Mouse (Mus musculus) cerebellum, adult 18-20 months (tissue): ENCODE data around the gene Gm3336.

Source experiments
- DNase-seq, 2 experiments: peaks; one replicate each; pipeline ENCODE4 v3.0.0; 2021

The Gm3336 gene

DNA sequence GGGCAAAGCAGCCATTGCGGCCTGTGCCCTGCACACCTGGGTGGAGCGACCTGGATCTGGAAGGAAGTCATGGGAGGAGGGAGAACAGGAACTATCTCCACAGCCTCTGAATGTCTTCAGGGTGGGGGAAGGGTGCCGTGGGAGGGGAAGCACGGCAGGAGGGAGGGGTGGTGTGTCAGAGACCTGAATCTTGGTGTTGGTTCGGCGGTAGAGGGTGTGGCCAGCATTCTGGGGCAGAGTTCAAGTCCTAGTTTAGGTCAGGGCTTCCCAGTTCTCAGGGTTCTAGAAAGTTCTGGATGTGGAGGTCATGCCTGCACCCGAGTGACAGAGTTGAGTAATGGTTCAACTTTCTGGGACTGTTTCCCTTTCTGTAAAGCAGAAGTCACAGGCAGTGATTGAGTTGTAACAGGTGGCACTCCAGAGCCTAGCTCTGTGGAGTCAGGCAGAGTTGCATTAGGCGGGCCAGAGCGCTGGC, 1.5 kb downstream of the Gm3336 start:
- no peak for DNase-seq

DNA sequence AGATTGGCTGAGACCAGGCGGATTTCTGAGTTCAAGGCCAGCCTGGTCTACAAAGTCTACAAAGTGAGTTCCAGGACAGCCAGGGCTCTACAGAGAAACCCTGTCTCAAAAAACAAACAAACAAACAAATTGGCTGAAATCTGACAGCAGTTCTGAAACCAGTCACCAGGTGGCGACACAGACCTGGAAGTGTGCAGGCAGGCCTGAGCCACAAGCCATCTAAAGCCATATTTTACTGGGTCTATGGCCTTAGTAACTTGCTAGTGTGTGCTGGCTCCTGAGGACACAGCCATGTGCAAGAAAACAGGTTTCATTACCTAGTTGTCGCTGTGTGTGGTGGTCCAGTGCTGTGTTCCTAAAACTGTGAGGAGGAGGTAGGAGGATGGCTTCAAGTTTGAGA, 2.4 kb downstream of the Gm3336 start:
- DNase-seq: peak; percentile 71 to 89

DNA sequence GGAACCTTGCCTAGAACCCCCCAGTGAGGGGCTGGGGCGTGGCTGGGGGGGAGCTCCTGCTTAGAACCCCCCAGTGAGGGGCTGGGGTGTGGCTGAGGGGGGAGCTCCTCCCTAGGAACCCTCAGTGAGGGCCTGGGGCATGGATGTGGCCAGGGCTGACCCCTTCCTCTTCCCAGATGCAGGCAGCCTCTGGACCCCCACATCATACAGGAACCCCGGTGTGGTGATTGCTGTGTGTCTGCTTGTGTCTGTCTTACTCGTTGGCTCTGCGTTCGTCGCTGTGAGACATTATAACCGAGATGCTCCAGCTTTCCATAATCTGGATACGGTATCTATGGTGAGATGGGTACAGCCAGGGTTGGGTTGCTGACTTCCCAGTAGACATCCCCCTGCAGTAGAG, 3.3 kb downstream of the Gm3336 start:
- no peak for DNase-seq

DNA sequence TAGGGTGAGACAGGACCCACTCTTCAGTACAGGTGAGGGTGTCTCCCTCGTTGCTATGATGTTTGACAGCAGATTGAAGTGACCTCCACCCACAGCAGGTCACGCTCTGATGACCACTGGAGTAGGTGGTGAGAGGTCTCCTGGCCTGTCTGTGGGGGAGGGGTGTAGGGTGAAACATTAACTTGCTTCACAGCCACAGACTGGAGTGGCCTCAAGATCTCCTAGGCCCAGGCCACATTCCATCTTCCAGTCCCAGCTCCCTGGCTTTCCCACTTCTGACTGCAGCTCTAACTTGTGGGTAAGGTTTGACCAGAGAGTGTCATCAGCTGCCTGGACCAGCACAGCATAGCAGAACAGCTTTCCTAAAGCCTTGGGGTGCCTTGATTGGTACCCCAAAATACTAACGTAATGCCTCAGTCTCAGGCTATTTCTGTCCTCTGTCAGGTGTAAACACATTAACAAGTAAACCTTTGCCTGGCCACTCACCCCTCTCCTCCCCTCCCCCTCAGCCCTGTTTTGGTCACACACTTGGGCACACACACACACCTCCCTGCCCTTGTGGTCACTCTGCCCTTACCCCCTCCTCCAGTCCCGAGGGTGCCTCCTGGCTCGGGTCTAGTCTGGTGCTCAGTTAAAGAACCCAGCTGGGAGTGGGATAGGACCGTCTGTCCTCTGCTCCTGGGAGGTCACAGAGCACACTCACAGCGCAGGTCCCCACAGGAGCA, 5.3 kb downstream of the Gm3336 start, which contains the start of gene Pde4c:
TSS of gene Pde4c (plus strand) at position 235 of the 725 bp plus-strand sequence.
- DNase-seq: no peak

DNA sequence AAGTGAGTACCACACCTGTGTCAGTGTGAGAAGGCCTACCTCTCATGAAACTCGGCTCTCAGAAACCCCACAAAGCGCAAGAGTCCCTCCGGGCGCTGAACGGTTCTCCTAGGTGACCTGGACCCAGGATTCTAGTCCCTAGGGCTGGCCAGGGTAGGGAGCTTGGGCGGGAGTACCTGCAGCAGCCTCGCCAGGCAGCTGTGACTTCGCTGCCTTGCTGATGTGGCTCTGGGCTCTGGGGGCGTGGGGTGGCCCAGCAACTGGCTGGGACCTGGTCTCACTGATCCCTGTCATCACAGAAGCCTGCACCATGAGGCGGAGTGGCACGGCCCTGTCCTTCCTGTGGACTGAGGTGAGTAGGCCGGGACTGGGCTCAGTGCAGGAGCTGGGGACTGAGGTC, 5.9 kb downstream of the Gm3336 start:
- no peak for DNase-seq

DNA sequence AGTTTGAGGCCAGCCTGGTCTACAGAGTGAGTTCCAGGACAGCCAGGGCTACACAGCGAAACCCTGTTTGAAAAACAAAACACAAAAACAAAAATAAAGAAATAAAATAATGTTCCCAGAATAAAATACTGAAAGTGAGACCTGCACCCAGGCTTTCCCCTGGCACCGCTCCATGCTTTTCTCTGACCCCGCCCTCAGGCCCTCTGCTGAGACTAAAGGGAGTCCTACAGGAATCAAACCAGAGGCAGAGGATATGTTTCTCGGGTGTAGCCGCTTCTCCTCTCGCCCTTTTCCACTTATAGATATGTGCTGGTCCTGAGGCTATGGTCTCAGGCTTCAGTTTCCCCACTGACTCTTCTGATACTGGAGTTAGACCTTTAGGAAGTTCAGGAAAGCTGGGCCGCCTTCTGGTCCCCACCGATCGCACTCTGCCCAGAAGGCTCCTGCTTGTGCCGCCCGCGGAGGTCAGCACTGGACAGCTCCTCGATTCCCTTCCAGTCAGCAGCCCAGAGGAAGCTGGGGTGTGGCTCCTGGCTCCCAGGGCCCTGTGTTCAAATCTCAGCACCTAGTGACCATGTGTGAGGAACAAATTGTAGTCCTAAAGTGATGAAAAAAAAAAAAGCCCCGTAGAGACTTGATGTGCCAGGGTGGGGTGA, 7.6 kb downstream of the Gm3336 start:
- DNase-seq: no peak

DNA sequence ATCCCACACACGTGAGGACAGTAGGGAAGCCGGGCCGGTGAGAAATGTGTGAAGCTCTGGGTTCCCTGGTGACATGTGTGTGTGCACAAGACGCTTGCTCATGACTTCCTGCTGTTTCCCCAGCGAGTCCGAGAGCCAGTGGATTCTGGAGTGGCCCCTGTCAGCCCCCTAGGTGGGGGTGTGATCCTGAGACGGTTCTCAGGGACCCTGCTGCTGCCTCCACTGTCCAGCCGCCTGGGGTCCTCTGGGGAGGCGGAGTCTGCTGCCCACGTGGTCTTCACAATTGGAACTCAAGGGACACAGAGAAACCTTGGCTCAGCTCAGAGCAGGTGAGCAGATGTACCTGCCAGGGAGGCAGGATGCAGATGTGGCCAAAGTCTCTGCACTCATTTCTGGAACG, 8.4 kb downstream of the Gm3336 start:
- no peak for DNase-seq

DNA sequence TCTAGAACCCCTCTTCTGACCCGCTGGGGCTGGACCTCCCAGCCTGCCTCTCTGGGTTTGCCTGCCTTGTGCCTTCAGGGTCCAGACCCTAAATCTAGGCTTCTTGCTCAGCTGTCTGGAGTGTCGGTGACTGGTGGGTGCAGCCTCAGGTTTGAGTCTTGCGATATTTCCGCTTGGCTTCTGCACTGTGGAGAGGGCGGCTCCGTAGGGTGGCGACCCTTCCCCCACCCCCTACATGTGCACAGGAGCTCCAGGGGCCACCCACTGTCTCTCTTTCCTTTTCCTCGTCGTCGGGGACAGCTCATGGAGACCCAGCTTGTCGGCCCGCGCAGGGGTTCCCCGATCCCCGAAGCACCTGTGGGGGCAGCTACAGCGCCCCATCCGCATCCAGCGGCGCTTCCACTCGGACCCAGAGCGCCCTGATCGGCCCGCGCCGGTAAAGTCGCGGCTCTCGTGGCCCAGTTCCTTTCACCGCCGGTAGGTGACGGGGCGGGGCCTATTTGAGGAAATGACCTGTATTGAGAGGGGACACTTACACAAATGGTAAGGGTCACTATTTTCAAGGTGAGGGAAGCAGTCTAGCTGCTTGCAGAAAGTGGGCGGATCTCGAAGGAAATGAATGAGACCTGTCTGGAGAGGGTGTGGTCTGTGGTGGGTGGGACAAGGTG, 11.6 kb downstream of the Gm3336 start:
- DNase-seq: no peak

DNA sequence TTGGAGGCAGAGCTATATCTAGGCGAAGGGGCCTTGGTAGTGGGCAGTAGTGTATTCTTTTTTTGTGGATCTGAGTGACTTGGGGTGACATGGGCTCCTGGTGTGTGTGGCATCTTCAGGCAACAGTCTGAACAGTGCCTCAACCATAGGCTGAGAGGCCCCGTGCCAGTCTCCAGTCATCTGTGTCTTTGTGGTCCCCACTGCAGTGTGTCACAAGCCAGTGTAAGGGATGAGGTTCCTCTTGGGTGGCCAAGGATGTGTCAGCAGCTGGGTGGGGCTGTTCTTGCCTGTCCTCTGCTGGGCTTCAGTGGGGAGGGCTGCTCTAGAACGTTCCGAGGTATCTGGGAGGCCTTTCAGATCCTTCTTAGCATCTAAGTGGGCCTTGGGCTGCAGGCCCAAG, 12.6 kb downstream of the Gm3336 start:
- DNase-seq: no peak

DNA sequence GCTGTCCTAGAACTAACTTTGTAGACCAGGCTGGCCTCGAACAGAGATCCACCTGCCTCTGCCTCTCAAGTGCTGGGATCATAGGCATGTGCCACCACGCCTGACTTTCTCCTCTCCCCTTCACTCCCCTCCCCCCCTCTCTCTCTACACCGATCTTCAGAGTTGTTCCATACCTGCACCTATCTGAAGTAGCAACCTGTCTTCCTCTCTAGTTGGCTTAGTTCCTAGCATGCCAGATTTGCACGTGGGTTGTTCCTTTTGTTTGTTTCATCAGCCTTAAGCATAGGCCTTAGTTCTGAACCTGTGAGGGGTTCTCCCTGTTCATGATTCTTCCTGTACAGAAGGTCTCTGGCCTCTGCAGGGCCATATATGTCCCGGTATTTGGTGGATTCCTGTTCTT, 19.4 kb downstream of the Gm3336 start:
- no peak for DNase-seq

DNA sequence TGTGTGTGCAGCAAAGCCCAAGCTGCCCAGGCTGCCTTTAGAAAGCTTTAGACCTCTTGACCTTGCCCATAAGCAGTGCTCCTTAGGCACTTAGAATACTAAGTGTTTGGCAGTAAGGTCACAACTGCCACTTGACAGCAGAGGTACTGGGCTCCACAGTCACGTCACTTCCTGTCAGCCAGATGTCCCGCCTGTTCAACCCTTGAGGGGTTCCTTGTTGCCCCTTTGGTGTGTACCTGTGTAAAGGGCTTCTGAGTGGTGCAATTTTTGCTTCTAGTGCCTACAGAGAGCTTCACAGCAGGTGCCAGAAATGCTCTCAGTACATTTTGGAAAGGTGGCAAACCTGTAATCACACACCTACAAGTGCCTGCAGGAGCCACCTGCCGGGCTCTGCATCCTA, 19.9 kb downstream of the Gm3336 start:
- no peak for DNase-seq

DNA sequence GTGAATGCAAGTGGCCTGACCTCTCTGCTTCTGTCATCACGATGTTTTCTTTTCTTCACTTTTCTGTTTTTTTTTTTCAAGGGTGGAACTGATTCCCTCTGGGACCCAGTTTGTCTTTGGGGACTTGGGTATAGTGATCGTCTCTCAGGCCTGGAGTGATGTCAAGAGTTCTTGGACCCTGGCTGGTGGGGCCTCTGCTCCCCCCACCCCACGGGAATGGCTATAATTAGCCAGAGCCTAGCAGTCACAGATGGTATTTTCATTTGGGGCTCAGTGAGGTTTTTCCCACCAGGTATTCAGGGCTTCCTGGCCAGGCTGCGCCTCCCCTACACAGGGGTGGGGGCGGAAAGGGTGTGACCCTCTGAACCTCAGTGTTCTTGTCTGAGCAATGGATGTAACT, 23.3 kb downstream of the Gm3336 start:
- no peak for DNase-seq

DNA sequence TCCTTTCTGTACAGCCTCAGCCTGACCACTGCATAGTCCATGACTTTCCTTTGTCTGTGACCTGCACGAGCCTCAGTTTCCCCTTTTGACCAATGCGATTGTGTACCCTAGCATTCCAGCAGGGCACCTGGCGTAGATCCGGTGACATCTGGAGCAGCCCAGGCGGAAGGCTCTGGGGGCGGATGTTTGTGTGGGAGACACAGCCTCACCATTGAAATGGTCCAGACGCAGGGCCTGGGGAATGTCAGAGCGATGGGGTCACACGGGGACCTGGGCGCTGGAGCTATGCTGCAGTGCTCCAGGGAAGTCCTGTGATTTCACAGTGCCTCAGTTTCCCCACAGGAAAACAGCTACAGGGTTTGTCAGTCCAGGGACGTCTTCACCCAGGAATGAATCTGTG, 23.8 kb downstream of the Gm3336 start:
- no peak for DNase-seq

DNA sequence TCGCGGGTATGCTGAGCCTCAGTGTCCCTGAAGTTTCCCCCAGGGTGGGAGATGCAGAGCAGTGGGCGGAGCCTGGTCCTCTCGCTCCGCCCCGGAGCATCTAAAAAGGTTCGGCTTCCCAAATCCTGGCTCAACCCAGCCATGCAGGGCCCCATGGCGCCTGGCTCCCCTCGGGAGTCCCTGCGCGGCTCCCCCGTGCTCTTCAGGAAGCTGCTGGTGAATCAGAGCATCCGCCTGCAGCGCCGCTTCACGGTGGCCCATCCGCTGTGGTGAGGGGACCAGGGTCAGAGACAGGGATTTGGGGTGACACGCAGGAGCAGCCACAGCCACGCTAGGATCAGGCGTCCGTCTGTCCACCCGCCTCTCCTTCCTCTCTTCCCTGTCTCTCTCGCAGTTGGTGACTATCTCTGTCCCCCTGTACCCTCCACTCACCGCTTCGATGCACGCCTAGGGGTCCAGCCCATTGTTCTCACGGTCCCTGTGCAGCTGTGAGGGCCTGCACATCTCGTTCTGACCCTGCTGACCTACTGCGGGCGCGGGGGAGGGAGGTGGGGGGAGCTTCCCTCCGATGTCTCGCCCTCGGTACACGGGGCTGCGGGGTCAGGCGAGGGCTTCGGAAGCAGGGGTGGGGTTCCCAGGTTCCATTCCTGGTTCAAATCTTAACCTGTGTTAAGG, 24.8 kb downstream of the Gm3336 start:
- no peak for DNase-seq

DNA sequence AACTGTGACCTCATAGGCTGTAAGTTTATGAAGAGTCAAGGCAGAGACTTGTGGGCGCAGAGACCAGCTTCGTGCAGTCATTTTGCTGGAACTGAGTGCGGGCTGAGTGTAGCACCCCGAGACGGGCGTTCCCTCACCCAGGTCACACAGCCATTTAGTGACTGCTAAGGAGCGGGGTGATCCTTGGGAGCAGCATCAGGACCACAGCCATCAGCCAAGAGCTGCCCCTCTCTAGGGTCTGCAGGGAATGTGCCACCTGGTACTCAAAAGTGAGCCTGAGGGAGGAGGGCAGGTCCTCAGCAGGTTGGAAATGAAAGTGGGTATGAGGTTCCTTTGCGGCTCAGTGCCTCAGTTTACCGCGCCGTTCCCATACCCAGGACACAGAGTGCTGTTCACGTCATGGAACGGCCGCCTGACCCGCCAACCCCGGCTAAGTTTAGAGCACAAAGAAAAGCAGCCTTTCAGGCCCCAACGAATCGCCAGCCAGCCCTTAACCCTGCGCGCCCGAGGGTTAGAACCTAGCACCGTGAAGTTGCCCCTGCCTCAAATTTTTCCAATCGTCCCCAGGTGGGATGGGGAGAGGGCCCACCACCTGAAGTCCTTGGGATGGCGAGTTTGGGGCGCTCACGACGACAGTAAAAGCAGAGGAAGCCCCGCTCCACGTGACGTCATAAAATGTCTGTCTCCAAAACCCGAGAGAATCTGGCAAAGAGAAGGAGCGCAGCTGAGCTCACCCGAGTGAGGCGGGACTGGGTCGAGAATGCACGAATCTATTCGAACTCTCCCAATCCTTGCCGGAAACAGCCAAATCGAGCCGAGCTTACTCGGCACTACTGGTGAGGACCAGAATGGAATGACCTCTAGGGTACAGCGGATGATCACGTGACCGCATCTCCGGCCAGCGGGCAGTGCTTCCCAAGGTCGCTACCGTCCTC, 25.6 kb downstream of the Gm3336 start:
- peak in 1 of 2 experiments; percentile 45 for DNase-seq

DNA sequence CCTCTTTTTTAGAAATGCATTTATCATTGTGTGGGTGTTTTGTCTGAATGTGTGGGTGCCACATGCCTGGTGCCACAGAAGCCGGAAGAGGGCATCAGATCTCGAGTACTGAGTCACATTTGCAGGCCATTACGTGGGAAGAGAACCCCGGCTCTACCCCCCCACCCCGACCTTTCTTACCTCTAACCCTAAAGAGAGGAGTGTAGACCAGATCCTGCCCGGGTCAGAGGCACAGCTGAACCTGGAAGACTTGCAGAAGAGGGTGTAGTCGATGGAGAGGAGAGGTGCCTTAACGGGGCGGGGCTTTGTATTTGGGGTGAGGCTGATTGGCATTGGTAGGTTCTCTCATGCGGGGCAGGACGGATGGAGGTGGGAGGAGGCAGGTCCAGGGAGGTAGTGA, 26.5 kb downstream of the Gm3336 start:
- DNase-seq: no peak

DNA sequence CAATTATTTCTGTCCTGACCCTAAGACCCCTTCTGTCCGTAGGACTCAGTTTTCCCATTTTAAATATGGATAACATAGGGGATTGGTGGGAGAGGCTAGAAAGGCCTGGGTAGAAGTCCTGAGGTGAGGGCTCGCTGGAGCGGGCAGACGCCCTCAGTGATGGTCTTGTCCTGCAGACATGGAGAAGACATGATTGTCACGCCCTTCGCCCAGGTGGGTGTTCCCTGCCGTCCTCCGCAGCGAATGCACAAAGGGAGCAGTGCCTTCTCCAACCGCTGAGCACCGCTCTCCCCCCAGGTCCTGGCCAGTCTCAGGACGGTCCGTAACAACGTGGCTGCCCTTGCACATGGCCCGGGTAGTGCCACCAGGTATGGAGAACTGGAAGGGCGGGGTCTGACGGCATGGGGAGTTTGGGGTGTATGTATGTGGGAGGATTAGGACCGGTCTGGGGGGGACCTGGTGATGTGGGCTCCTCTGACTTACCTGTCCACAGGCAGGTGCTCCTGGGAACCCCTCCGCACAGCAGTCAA, 27.4 kb downstream of the Gm3336 start:
- no peak for DNase-seq

DNA sequence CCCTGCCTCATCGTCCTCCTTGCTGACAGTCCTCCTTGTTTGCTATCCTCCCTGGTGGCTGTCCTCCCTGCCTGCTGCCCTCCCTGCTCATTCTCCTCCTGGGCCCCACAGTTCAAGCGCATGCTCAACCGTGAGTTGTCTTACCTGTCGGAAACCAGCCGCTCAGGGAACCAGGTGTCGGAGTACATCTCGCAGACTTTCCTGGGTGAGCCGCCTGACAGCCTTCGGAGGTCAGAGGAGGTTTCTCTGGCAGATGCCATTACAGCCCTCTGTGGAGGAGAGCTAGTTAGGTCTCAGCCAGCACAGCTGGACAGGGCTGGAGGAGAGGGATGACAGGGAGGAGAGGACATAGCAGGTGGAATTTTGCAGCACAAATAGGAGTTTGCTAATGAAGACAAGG, 28.3 kb downstream of the Gm3336 start:
- DNase-seq: no peak

DNA sequence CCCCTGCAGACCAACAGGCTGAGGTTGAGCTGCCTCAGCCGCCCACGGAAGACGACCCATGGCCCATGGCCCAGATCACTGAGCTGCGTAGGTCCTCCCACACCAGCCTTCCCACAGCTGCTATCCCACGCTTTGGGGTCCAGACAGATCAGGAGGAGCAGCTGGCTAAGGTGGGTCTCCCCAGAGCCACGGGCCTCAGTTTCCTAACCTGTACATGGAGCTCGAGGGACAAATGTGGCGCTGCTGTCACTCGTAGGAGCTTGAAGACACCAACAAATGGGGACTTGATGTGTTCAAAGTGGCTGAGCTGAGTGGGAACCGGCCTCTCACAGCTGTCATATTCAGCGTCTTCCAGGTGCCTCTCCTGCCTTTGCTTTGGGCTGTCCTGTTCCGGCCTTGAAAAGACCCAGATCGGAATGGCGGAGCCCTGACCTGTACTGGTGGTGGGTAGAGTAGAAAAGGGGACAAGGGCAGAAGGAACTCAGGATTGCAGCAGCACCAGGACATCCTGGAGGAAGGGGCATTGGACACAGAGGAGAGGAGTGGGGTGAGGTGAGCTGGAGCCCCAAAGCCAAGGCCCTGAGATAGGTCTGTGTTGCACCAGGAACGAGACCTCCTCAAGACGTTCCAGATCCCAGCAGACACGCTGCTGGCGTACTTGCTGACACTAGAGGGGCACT, 29.0 kb downstream of the Gm3336 start:
- no peak for DNase-seq

DNA sequence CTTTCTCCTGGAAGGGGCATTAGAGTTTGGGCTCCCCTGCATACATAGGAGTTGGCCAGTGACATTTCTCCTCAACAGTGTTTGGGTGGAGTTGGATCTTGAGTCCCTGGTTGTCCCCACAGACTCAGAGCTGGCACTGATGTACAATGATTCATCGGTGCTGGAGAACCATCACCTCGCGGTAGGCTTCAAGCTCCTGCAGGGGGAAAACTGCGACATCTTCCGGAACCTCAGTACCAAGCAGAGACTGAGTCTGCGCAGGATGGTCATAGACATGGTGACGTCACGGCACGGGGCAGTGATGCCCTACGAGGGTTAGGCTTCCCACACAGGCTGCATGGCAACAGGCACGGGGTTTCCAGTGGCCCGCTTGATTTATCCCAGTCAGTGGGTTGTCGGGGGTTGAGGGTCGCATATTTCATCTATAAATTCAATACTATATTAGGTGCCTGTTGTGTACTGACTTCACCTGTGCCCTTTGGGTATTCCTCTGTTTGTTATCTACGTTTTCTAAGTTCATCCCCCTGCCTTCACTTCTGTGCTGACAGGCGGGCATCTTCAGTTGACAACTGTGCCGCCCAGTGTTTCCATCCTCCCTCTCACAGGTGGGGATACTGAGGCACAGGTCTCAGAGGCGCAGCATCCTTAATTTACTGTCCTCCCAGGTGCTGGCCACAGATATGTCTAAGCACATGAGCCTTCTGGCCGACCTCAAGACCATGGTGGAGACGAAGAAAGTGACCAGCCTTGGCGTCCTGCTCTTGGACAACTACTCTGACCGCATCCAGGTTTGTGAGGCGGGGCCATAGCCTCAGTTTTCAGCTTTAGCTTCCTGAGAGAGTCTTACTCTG, 30.1 kb downstream of the Gm3336 start:
- DNase-seq: no peak
